Mouse (Mus musculus) limb, embryonic 14.5 days (tissue): ENCODE measurements at regions not wholly inside any gene's neighbourhood (a gene's known extent, or its start where the extent isn't known, plus 50 kb on each side); places are given as distances from the start of the nearest gene placed in this dataset.

Experiments
- ATAC-seq: fragments of 200-750 bp; cut with Nextera tagmentation; 2 replicates; pipeline ENCODE4 v1.8.0; 2017; ENCODE audit warnings: low read depth, moderate number of reproducible peaks, moderate TSS enrichment; ENCODE audit not compliant: low FRiP score
- DNase-seq: peaks from one replicate; pipeline ENCODE4 v3.0.0-alpha.2; 2015; ENCODE audit warnings: low spot score
- H3K27ac ChIP-seq: fragments of 300-500 bp; sonication (generic); replicated peaks from 2 replicates; pipeline ENCODE4 v1.5.1; 2014; ENCODE audit warnings: low read depth, mild to moderate bottlenecking, low read length, moderate library complexity, mixed read lengths
- H3K27me3 ChIP-seq: fragments of 300-500 bp; sonication (generic); 2 replicates; pipeline ENCODE4 v1.6.1; 2014; ENCODE audit warnings: low read length, mixed read lengths; ENCODE audit not compliant: control insufficient read depth, insufficient read depth
- H3K36me3 ChIP-seq: fragments of 300-500 bp; sonication (generic); 2 replicates; pipeline ENCODE4 v1.6.1; 2014; ENCODE audit warnings: mild to moderate bottlenecking, low read length, moderate library complexity, mixed read lengths; ENCODE audit not compliant: control insufficient read depth, insufficient read depth
- H3K4me1 ChIP-seq: fragments of 300-500 bp; sonication (generic); 2 replicates; pipeline ENCODE4 v1.6.1; 2014; ENCODE audit warnings: antibody characterized with exemption, low read length, mixed read lengths; ENCODE audit not compliant: control insufficient read depth, insufficient read depth
- H3K4me2 ChIP-seq: fragments of 300-500 bp; sonication (generic); replicated peaks from 2 replicates; pipeline ENCODE4 v1.6.1; 2014; ENCODE audit warnings: low read depth, mild to moderate bottlenecking, low read length, moderate library complexity; ENCODE audit not compliant: severe bottlenecking
- H3K4me3 ChIP-seq: fragments of 300-500 bp; sonication (generic); replicated peaks from 2 replicates; pipeline ENCODE4 v1.5.1; 2014; ENCODE audit warnings: low read length
- H3K9ac ChIP-seq: fragments of 300-500 bp; sonication (generic); 2 replicates; pipeline ENCODE4 v1.6.1; 2014; ENCODE audit warnings: mild to moderate bottlenecking, low read depth, low read length, moderate library complexity; ENCODE audit not compliant: severe bottlenecking
- H3K9me3 ChIP-seq: fragments of 300-500 bp; sonication (generic); 2 replicates; pipeline ENCODE4 v1.6.1; 2016; ENCODE audit warnings: low read length; ENCODE audit not compliant: control insufficient read depth
- POLR2A ChIP-seq: fragments of 200-500 bp; IDR thresholded peaks from 2 replicates; pipeline ENCODE4 v1.8.0; 2012; ENCODE audit warnings: inconsistent platforms, mild to moderate bottlenecking, moderate library complexity, borderline replicate concordance; ENCODE audit not compliant: insufficient read depth, insufficient read length; ENCODE audit errors: extremely low read depth
- WGBS: fragments of 180-500 bp; shearing (Covaris S2); extraction: QIAGEN DNeasy Blood & Tissue Kit; methylation state at CpG from one replicate; pipeline ENCODE4 v1.1.7; 2014; 5-methylcytosine and 5-hydroxymethylcytosine counted together

DNA sequence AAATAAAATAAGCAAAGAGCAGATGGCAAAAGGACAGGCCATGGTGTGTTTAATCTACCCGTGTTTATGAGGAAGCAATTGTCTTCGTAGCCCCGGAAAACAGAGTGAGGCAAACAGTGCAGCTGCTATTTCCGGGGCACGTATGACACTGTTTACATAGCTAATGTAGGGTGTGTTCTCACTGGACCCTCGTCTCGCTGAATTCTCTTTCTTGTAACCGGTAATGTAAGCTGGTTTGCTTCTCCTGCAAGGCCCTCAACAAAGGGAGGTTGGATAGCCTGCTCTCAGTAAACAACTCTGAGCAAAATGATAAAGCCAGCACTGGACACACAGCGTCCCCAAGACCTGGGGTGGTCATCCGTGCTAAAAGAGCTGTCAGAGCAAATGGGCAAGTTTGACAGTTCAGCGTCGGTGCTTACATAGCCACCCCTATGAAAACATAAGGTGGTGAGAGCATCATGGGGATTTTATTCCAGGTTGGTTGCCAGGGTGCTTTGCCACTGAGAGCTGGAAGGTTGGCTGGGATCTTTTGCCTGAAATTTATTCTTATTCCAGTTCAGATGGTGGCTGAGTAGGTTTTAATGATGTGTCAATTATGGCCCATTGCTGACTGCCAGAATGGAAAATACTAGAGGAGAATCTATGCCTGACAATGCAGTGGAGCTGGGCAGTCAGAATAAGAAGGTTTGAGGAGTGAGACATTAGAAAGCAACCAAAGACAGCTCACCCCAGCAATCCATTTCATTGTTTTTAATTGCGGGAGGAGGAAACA lies 483.8 kb upstream of the Fam92a start:
- H3K4me1 ChIP-seq, result 0 out of 2 replicates have a peak, but pooled peaks cover 2% of the 10 kb centered on the region
- WGBS, result 59% methylated on average over 13 of the region's 13 CpGs
- no peak for ATAC-seq
- no peak overlapping the region for H3K9ac ChIP-seq
- no peak overlapping the region for H3K4me2 ChIP-seq
- H3K4me3 ChIP-seq, result no peak overlapping the region
- H3K9me3 ChIP-seq, result no peaks in the 10 kb centered on the region
- no peaks in the 10 kb centered on the region for H3K27me3 ChIP-seq
- H3K36me3 ChIP-seq, result no peaks in the 10 kb centered on the region
- peak; percentile 19 for DNase-seq
- no peak for TF ChIP-seq POLR2A
- no peak overlapping the region for H3K27ac ChIP-seq

DNA sequence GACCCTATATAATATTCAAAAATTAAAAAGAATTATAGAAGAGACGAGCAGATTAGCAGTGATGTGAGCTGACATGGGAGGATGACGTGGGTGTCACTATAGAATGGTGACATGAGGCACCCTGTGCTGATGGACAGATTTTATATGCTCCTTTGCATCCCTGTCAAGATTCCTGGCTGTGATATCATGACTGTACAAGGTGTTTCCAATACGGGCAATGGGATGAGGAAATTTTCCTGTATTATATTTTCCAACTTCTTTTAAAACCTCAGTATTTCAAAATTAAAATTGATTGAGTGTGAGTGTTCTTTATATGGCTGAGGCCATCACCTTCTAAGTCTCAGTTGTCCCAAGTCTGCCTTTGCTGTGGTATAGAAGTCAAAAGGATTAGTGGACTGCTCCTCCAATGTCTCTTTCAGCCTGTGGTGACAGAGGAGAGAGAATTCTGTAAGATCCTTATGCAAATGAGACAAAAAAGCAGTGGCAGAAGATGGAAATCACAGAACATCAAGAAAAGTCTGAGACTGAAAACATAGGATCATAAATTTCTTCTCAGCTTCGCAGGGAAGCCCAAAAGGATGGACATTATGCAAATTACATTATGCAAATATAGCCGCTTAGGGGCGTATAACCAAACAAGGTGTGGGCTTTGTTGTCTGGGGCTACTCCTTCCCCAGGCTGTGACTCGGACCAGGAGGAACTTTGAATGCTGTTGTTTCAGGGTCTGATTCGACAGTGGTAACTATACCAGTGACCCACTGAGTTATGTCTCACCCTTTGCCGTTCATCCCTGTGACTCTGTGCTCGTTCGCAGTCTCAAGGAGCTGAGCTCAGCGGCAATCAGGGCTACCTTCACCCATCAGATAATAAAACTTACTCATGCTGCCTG lies 483.0 kb upstream of the Fam92a start:
- H3K27ac ChIP-seq, result no peak overlapping the region
- H3K27me3 ChIP-seq, result no peaks in the 10 kb centered on the region
- H3K4me3 ChIP-seq, result no peak overlapping the region
- 52% methylated on average over 12 of the region's 12 CpGs for WGBS
- 0 out of 2 replicates have a peak, but pooled peaks cover 2% of the 10 kb centered on the region for H3K4me1 ChIP-seq
- H3K9me3 ChIP-seq, result no peaks in the 10 kb centered on the region
- DNase-seq, result no peak
- no peaks in the 10 kb centered on the region for H3K36me3 ChIP-seq
- no peak for TF ChIP-seq POLR2A
- H3K9ac ChIP-seq, result no peak overlapping the region
- H3K4me2 ChIP-seq, result no peak overlapping the region
- no peak for ATAC-seq

DNA sequence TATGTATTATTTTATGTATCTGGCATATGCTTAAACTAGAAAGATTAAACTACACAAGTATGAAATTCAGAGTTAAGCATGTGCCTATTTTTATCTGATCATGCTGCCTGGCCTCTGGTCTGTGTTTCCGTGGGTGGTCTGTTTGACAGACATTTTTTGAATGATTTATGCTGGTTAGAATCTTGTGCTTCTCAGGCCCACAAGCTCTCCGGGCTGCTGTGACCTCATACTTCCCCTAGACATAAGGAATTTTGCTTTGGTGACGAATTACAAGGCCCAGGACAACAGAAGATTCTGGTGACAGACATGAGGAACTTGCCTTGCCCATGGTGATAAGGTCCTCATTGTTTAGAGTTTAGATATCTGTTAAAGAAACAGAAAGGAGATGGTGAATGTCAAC lies 475.9 kb upstream of the Fam92a start:
- Histone ChIP-seq H3K9me3 (no peaks in the 10 kb centered on the region), H3K9ac (no peak overlapping the region), H3K27me3 (no peaks in the 10 kb centered on the region), H3K4me3 (no peak overlapping the region), H3K4me1 (no peaks in the 10 kb centered on the region), H3K36me3 (no peaks in the 10 kb centered on the region), H3K27ac (no peak overlapping the region), H3K4me2 (no peak overlapping the region)
- ATAC-seq (no peak), DNase-seq (no peak)
- WGBS, result 46% methylated on average over 3 of the region's 3 CpGs
- no peak for TF ChIP-seq POLR2A

DNA sequence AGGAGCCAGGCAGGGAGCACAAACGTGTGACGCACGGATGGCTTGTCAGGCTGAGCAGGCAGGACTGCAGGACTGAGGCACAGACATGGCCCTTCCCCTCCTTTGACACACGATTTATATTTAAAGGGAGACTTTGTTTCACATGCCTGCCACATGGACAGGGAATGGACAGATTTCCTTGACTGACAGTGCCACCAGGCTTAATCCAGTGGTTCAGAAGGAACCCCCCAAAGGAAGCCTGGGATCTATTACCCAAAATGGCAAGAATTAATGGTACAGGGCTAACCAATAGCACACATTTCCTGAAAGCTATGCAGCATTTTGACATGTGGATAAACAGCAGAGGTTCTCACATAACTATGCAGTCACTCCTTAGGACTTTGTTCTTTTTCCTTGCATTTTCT lies 470.7 kb upstream of the Fam92a start:
- DNase-seq, result no peak
- Histone ChIP-seq H3K36me3 (no peaks in the 10 kb centered on the region), H3K4me3 (no peak overlapping the region), H3K9me3 (no peaks in the 10 kb centered on the region), H3K9ac (no peak overlapping the region), H3K4me1 (no peaks in the 10 kb centered on the region), H3K27me3 (no peaks in the 10 kb centered on the region), H3K4me2 (no peak overlapping the region), H3K27ac (no peak overlapping the region)
- no peak for ATAC-seq
- WGBS, result 20% methylated on average over 4 of the region's 4 CpGs
- TF ChIP-seq POLR2A, result no peak

DNA sequence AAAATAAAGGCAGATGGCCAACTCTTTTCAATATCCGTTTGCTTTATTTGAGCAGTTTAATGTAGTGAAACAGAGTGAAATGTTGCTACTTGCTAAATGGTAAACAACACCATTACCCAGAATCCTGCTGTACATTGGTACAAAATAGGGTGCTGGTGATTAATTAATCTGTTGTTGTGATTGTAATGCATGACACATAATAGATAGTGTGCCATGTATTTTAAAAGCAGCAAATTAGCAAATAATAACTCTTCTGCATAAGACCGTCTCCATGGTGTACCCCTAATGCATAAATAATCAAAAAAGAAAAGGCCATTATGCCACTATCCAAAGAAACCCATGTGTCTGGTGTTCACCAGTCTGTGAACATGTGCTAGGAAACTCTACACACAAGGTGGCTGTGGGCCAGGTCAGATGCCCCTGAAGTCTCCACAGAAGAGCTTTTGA lies 457.6 kb upstream of the Fam92a start:
- Histone ChIP-seq H3K4me2 (no peak overlapping the region), H3K9ac (no peak overlapping the region), H3K9me3 (no peaks in the 10 kb centered on the region), H3K27me3 (no peaks in the 10 kb centered on the region), H3K27ac (no peak overlapping the region), H3K36me3 (no peaks in the 10 kb centered on the region), H3K4me3 (no peak overlapping the region), H3K4me1 (no peaks in the 10 kb centered on the region)
- no peak for TF ChIP-seq POLR2A
- 82% methylated on average over 2 of the region's 2 CpGs for WGBS
- DNase-seq, result no peak
- no peak for ATAC-seq
